In the genomic region with DNA sequence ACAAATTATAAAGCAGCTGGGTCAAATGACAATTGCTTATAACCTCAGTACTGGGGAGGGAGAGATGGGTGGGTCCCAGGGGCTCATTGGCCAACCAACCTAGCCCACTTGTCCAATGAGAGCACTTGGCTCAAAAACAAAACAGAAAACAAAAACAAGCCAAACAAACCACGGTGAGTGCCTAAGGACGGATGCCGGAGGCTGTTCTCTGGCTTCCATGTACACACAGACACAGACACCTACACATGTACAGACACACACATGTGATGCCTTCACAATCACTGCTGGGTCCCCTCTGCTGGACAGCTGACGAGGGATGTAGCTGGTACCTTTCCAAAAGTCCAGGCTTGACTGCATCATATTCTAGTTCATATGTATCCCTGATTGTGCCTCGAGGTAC, we compare ENCODE assay signal across 18 mouse cellular contexts.
DNase-seq lines count a peak whose midpoint lies in the region; ATAC-seq lines count a peak whose summit lies in the region.
"Had no signal": no experiment of that assay in that cellular context is flagged by ENCODE, and none has a peak within 500 bp of the region (broad histone marks: within the 10 kb centered on the region; RNA-seq: fewer than 3 reads in every experiment).

No protein-coding gene starts in this region.

- no peak overlapping the region for H3K27ac ChIP-seq in heart, embryonic 11.5 days (ENCODE audit: low read depth, low read length)
- H3K27ac ChIP-seq in heart, embryonic 16.5 days (ENCODE audit: low read length), result 0 out of 2 replicates have a peak overlapping the region, but pooled peaks have one; percentile 84
- H3K27ac ChIP-seq in heart, embryonic 12.5 days (ENCODE audit: poor library complexity, severe bottlenecking), result no peak overlapping the region
- H3K27ac ChIP-seq in hindbrain, embryonic 10.5 days, result no peak overlapping the region
- H3K27ac ChIP-seq: embryonic facial prominence, embryonic 15.5 days; hindbrain, embryonic 14.5 days; intestine, embryonic 15.5 days had no signal

- H3K27me3 ChIP-seq in heart, embryonic 11.5 days (ENCODE audit: control insufficient read depth, insufficient read depth, low read length), result no peaks in the 10 kb centered on the region
- H3K27me3 ChIP-seq in heart, embryonic 16.5 days (ENCODE audit: control insufficient read depth, insufficient read depth, low read length), result no peaks in the 10 kb centered on the region
- H3K27me3 ChIP-seq in heart, embryonic 12.5 days (replicated peaks), result no peaks in the 10 kb centered on the region
- peaks cover 10% of the 10 kb centered on the region for H3K27me3 ChIP-seq in megakaryocyte, embryonic 14.5 days (replicated peaks)
- peaks cover 10% of the 10 kb centered on the region; the same call in 1 of the 2 replicates for H3K27me3 ChIP-seq in hindbrain, embryonic 10.5 days (ENCODE audit: insufficient read depth, poor library complexity, severe bottlenecking)
- H3K27me3 ChIP-seq: embryonic facial prominence, embryonic 15.5 days; intestine, embryonic 15.5 days had no signal

- no peak overlapping the region for H3K9ac ChIP-seq in heart, embryonic 11.5 days (ENCODE audit: low read depth, low read length)
- H3K9ac ChIP-seq in heart, embryonic 16.5 days (ENCODE audit: low read length), result no peak overlapping the region
- no peak overlapping the region for H3K9ac ChIP-seq in heart, embryonic 12.5 days
- H3K9ac ChIP-seq: embryonic facial prominence, embryonic 15.5 days; hindbrain, embryonic 14.5 days; intestine, embryonic 15.5 days had no signal

- H3K36me3 ChIP-seq in heart, embryonic 11.5 days (ENCODE audit: control insufficient read depth, insufficient read depth, low read length), result no peaks in the 10 kb centered on the region
- H3K36me3 ChIP-seq in heart, embryonic 16.5 days (ENCODE audit: control insufficient read depth, insufficient read depth), result no peaks in the 10 kb centered on the region
- no peaks in the 10 kb centered on the region for H3K36me3 ChIP-seq in heart, embryonic 12.5 days
- H3K36me3 ChIP-seq in megakaryocyte, embryonic 14.5 days (replicated peaks; ENCODE audit: low read length), result peaks cover 5% of the 10 kb centered on the region
- no peaks in the 10 kb centered on the region for H3K36me3 ChIP-seq in hindbrain, embryonic 10.5 days
- H3K36me3 ChIP-seq: embryonic facial prominence, embryonic 15.5 days; forebrain, embryonic 10.5 days; intestine, embryonic 15.5 days had no signal

- WGBS in heart, embryonic 11.5 days (ENCODE audit: insufficient replicate concordance), result 87% methylated on average over 5 of the region's 5 CpGs
- 89% methylated on average over 5 of the region's 5 CpGs for WGBS in heart, embryonic 16.5 days
- 93% methylated on average over 5 of the region's 5 CpGs for WGBS in heart, embryonic 12.5 days
- WGBS in hindbrain, embryonic 10.5 days, result 88% methylated on average over 5 of the region's 5 CpGs

- no peak overlapping the region for H3K4me2 ChIP-seq in heart, embryonic 11.5 days
- no peak overlapping the region for H3K4me2 ChIP-seq in heart, embryonic 16.5 days (ENCODE audit: low read depth, low read length)
- no peak overlapping the region for H3K4me2 ChIP-seq in heart, embryonic 12.5 days
- H3K4me2 ChIP-seq: embryonic facial prominence, embryonic 15.5 days; hindbrain, embryonic 14.5 days; intestine, embryonic 15.5 days had no signal

- no peak overlapping the region for H3K4me3 ChIP-seq in heart, embryonic 11.5 days (ENCODE audit: low read depth, low read length)
- H3K4me3 ChIP-seq in heart, embryonic 16.5 days (ENCODE audit: low read length), result no peak overlapping the region
- H3K4me3 ChIP-seq in heart, embryonic 12.5 days, result no peak overlapping the region
- H3K4me3 ChIP-seq in megakaryocyte, embryonic 14.5 days (replicated peaks), result peak overlapping the region; percentile 62
- no peak overlapping the region for H3K4me3 ChIP-seq in hindbrain, embryonic 10.5 days
- H3K4me3 ChIP-seq: embryonic facial prominence, embryonic 15.5 days; erythroblast, embryonic 14.5 days; forebrain, embryonic 10.5 days; intestine, embryonic 15.5 days had no signal

- ATAC-seq in heart, embryonic 11.5 days (replicated peaks; ENCODE audit: insufficient number of reproducible peaks, low FRiP score, low TSS enrichment), result no peak
- ATAC-seq in heart, embryonic 16.5 days (replicated peaks; ENCODE audit: extremely low read depth, insufficient read depth, low FRiP score), result no peak
- no peak for ATAC-seq in heart, embryonic 12.5 days (ENCODE audit: insufficient number of reproducible peaks, low FRiP score)
- no peak for ATAC-seq in megakaryocyte, adult 5-6 weeks (ENCODE audit: poor library complexity, severe bottlenecking)
- ATAC-seq: forebrain, embryonic 14.5 days; intestine, embryonic 15.5 days had no signal

- H3K4me1 ChIP-seq in heart, embryonic 11.5 days (ENCODE audit: control insufficient read depth, insufficient read depth, low read length), result peaks cover 46% of the 10 kb centered on the region
- peaks cover 45% of the 10 kb centered on the region for H3K4me1 ChIP-seq in heart, embryonic 16.5 days (ENCODE audit: control insufficient read depth, insufficient read depth, low read length)
- peaks cover 67% of the 10 kb centered on the region for H3K4me1 ChIP-seq in heart, embryonic 12.5 days (replicated peaks)
- H3K4me1 ChIP-seq in megakaryocyte, embryonic 14.5 days, result peaks cover 94% of the 10 kb centered on the region
- H3K4me1 ChIP-seq in hindbrain, embryonic 10.5 days (replicated peaks), result peaks cover 53% of the 10 kb centered on the region

- DNase-seq in heart, adult 11 months, result peak; percentile 90
- no peak for DNase-seq in frontal cortex, postnatal 25 days (ENCODE audit: low spot score in 2 of 2)
- DNase-seq in hindbrain, embryonic 10.5 days (ENCODE audit: low spot score), result no peak
- DNase-seq: cerebellum, adult 11 months; cerebellum, adult 8-10 months; embryo, embryonic 11 days; gastrocnemius, postnatal 10 days had no signal

- H3K9me3 ChIP-seq in heart, embryonic 11.5 days (replicated peaks; ENCODE audit: control insufficient read depth, low read length), result no peaks in the 10 kb centered on the region
- H3K9me3 ChIP-seq in heart, embryonic 16.5 days (replicated peaks; ENCODE audit: control insufficient read depth, low read length), result no peaks in the 10 kb centered on the region
- no peaks in the 10 kb centered on the region for H3K9me3 ChIP-seq in heart, embryonic 12.5 days (replicated peaks)
- no peaks in the 10 kb centered on the region for H3K9me3 ChIP-seq in megakaryocyte, embryonic 14.5 days
- H3K9me3 ChIP-seq in hindbrain, embryonic 10.5 days, result no peaks in the 10 kb centered on the region
- H3K9me3 ChIP-seq: embryonic facial prominence, embryonic 15.5 days; forebrain, embryonic 10.5 days; intestine, embryonic 15.5 days had no signal
